Mouse (Mus musculus): ENCODE measurements at regions not wholly inside any gene's neighbourhood (a gene's known extent, or its start where the extent isn't known, plus 50 kb on each side); places are given as distances from the start of the nearest gene placed in this dataset.
A peak's percentile ranks its signal among the peaks of the same experiment; 100 is the strongest.

GRCm38 (mm10) chr14:46702669-46703435 is 57.5 kb upstream of the Cdkn3 start:
- TF ChIP-seq CTCF (IDR thresholded peaks at IDR 0.05; ENCODE audit: low read depth) (peak; percentile 64), EP300 (IDR thresholded peaks at IDR 0.05; ENCODE audit: low read depth) (no peak)

All from heart, postnatal 0 days (tissue).